Mouse (Mus musculus): ENCODE measurements around the gene Dvl2.

Dvl2 gene

DNA sequence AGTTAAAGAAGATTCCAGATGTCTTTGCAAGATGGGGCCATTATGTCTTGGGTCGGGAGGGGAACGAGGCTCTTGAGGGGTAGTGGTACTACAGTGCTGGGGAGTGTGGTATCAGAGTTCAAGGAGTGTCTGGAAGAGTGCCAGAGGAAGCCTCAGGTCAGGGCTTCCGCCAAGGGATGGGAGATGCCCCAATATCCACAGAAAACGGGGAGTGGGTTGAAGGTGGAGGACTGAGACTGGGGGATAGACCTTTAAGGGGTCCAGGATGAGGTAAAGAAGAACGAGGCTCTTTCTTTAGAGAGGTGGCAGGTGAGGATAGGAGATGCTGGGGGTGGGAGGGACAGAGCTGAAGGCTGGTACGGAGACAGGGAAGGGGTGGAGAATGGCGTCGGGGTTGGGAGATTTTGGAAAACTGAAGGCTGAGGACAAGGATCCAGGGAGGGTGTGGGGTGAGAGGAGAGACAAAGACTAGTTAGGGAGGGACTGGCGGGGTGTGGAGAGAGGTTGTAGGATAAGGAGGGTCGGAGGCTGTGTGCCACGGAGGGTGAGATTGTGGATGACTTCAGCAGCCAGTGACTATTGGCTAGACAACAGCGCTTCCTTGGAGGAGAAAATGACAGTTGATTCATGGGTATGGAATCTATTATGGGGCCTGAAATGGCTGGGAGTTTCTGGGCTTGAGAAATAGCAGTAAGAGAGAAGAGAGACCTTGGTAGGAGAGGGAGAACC lies 28.2 kb downstream of the Dvl2 start:
- no peak for DNase-seq (ENCODE audit: low spot score in 2 of 2)

DNA sequence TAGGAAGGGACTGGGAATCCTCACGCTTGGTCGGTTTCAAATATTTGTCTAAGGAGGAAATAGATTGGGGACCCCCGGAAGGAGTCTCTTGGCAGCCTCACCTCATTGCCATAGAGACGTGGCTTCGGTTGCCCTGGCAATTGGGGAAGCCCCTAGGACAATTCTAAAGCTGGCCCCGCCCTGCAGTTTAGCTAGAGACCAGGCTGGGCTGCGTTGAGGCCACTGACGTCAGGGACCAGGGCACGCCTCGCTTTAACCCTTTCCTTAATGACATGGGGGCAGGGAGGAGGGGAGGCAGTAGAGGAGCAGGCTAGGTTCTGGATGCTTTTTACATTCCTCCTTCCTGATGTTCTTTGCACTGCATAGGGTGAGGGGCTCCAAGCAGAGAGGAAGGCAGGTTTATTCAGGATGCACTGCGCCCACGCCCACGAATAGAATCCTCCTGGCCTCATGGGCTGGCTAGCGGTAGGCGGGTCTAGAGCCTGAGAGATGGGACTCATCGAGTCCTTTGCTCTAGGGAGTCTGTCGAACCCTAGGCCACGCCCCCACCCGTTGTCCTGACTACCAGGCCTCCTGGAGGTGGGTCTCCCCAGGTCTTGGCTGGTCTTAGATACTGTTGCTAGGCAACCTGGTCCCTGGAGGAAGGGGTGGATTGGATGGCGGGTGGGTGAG lies 28.9 kb downstream of the Dvl2 start:
- peak in 1 of 2 experiments; percentile 54 for DNase-seq (ENCODE audit: low spot score in 2 of 2)

DNA sequence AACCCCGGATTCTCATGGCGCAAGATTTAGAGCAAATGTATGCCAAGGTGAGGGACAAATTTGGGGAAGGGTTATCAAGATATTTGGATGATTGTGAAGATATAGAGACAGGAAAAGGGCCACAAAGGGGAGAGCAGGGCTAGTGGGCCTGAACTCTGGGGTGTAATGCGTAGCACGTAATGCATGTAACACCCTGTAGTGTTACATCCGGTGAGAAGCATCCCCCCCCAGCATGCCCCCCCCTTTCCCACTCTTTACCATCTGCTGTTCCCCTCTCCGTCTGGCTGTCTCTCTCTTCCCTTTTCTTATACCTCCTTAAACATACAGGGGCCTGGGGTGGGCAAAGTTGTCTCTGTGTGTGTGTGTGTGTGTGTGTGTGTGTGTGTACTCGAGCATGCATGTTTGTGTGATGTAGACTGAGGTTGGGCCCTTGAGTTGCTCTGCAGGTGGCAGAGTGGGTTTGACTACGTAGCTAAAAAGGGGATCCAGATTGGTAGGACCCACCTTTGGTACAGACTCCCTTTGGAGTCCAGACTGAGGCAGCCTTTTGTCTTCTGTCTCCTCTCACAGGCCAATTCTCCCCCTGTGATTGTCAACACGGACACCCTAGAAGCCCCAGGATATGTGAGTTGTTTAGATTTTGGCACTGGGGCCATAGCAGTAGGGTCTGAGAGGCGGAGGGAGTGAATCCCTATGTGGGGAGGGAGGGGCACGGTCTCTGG lies 29.6 kb downstream of the Dvl2 start:
- no peak for DNase-seq (ENCODE audit: low spot score in 2 of 2)

DNA sequence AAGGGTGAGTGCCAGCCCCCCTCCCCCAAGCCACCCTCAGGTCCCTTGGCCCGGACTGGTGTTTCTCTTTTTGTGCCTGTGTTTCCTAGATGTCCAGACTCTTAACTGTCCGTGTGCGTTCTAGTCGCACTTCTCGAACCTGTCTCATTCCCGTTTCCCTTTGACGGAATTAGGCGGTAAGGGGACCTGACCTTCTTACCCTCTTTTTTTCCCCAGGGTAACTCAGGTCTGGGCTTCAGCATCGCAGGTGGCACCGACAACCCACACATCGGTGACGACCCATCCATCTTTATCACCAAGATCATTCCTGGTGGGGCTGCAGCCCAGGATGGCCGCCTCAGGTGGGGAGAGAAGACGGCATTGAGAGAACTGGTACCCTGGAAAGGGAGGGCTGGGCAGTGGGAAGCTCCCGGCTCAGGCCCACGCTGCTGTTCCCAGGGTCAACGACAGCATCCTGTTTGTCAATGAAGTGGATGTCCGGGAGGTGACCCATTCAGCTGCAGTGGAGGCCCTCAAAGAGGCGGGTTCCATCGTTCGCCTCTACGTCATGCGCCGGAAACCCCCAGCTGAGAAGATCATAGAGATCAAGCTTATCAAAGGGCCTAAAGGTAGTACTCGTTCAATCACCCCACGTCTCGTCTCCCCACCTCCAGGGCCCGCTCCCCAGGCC lies 30.4 kb downstream of the Dvl2 start:
- DNase-seq (ENCODE audit: low spot score in 2 of 2): no peak

DNA sequence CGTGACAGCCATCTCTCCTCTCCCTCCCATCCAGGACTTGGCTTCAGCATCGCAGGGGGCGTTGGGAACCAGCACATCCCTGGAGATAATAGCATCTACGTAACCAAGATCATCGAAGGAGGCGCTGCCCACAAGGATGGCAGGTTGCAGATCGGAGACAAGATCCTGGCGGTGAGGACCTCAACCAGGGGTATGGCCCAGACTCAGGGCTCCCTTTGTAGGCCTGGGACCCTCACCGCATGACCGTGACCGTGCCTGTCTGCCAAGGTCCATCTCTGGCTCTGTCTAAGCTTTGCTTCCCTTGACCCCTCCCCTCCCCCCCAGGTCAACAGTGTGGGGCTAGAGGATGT lies 30.9 kb downstream of the Dvl2 start:
- no peak for DNase-seq (ENCODE audit: low spot score in 2 of 2)

DNA sequence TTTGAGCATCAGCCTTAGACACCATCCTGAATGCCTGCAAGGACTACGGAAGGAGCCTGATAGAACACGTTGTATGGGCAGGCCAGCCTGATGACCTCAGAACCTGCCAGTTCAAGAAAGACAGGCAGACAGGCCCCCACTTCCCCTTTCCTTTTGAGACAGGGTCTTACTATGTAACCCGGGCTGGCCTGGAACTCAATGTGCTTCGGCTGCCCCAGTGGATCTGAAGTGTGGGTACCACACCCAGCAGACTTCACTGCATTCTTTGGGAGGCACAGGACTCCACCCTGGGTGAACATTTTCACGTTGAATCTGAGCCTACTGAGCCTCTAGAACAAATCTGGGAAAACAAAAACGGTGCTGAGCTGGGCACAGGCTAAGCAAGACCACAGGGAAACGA lies 37.8 kb downstream of the Dvl2 start:
- no peak for DNase-seq (ENCODE audit: low spot score in 2 of 2)

DNA sequence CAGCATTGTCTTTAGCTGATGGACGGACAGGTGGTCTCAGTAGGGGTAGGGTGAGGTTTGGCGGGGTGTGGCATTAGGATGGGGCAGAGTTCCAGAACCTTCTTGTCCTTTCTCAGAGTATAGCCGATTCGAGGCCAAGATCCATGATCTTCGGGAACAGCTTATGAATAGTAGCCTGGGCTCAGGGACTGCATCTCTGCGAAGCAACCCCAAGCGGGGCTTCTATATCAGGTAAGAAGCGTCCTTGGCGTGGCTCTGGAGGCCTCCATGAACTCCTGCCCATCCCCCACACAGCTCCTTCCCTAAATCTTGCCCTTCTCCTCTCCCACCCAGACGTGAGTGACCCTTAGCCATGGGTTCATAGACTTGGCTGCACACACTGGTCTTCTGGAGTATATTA lies 39.2 kb downstream of the Dvl2 start:
- no peak for DNase-seq (ENCODE audit: low spot score in 2 of 2)

DNA sequence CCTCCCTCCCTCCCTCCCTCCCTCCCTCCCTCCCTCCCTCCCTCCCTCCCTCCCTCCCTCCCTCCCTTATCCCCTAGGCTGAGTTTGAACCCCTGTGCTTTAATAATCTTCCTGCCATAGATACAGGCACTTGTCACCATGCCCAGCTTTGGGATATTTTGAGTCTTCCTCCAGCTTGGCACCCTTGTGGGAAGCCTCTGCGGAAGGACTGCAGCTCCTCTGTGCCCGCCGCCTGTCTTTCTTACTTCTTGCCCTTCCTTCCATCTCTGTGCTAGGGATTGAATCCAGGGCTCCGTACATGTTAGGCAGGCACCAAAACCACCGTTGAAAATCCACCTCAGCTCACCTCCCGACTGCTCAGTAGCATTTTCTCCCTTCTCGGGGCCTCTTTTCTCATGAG lies 39.8 kb downstream of the Dvl2 start:
- DNase-seq (ENCODE audit: low spot score in 2 of 2): no peak

DNA sequence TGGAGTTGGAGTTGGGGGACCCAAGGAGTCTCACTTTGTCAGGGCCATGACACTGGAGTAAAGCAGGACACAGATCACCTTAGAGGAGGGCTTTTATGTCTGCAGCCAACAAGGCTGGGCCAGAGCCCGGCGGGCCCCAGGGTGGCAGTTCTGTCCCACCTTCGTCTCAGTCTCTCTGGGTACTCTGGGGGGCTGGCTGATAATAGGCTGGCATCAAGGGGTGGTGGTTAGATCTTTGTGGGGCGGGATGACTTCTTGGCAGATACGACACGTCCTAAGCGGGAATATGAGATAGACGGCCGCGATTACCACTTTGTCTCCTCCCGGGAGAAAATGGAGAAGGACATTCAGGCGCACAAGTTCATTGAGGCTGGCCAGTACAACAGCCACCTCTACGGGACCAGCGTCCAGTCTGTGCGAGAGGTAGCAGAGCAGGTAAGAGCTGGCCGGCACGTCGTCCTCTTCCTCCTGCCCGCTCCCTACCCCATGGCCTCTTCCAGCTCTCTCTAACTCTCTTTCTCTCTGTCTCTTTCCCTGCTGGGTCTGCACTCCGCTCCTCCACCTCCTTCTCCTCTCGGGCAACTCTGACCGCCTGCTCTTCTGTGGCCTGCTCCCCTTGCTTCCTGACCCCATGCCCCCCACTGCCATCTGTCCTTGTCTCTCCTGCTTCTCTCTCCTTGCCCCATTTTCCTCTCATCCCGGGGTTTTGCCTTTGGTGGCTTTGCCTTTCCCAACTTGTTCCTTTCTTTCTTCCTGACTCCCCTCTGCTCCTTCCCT lies 42.1 kb downstream of the Dvl2 start:
- no peak for DNase-seq (ENCODE audit: low spot score in 2 of 2)

DNA sequence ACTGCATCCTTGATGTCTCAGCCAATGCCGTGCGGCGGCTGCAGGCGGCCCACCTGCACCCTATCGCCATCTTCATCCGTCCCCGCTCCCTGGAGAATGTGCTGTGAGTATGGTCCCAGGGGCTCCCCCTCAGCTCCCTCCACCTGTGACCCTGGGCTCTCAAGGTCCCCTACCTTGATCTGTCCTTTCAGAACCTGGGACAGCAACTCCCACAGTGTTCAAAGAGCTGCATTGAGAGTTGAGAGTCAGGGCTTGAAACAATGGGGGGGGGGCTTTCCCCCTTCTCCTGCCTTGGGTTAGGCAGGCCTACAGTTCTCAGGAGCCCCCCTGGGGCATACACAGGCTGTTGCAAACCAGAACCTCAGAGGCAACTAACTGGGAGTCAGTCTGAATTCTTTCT lies 43.3 kb downstream of the Dvl2 start:
- no peak for DNase-seq (ENCODE audit: low spot score in 2 of 2)

DNA sequence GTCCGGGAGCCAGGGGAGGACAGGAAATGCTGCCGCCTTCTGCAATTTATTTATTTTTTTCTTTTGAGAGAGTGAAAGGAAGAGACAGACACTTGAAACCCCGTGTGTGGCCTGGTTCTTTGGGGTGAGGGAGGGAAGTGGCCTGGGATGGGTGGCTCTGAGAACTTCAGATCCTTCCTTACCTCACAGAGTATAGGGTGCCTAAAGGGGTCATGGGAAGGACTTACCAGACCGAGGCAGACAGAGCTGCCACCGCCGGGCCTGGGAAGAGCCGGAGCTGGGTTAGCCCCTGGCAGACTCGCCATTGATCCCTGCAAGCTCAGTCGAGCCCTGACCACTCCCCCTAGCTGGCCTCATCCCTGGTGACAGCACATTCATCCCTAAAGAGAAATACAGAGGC lies 45.0 kb downstream of the Dvl2 start:
- no peak for DNase-seq (ENCODE audit: low spot score in 2 of 2)

DNA sequence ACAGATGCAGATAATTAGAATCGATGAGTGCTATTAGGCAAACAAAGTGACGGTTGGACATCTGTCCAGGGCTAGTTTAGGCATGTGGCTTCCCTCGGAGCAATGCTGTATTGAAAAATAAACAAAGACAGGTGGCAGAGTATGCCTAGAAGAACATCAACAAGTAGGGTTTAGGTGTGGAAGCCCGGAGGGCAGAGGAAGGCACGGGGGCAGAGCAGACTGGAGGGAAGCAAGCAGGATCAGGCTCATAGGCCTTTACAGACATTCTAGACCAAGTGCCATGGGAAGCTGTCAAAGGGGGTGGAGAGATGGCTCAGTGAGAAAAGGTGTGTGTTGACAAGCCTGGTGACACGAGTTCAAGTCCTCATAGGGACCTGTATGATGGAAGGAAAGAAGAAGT lies 49.0 kb downstream of the Dvl2 start:
- DNase-seq (ENCODE audit: low spot score in 2 of 2): no peak

DNA sequence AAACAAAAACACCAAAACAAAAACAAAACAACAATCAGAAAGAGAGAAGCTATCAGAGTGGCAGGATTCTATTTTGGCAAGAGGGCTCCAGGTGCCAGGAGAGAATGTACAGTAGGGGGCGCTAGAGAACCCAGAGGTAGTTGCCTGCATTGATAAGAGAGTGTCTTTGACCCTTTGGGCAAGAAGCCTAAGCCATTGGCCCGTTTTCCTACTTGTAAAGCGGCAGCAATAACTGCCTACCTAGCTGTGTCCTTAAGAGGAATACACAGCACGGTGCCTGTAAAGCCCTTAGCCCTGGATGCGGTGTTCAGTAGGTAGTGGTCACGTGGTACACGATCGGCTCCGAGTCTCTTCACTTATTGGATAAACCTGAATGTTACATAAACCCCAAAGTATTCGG lies 49.4 kb downstream of the Dvl2 start:
- no peak for DNase-seq (ENCODE audit: low spot score in 2 of 2)

DNA sequence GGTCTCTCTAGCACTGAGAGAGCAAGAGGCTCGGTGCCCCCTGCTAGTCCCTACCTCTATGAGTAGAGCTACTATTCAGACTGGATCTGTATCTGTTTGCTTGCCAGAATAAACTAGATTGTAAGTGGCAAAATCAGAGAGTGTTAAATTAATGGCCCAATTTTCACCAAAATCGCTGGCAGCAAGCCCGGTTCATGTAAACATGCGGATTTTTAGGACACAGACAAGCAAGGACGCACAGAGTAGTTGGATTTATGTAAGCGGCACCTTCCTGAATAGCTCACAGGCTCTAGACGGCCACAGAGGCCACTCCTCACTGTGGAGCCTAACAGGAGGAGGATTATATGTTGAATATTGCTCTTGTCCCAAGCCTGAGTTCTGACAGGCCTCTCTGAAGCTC lies 52.8 kb downstream of the Dvl2 start:
- DNase-seq (ENCODE audit: low spot score in 2 of 2): no peak

DNA sequence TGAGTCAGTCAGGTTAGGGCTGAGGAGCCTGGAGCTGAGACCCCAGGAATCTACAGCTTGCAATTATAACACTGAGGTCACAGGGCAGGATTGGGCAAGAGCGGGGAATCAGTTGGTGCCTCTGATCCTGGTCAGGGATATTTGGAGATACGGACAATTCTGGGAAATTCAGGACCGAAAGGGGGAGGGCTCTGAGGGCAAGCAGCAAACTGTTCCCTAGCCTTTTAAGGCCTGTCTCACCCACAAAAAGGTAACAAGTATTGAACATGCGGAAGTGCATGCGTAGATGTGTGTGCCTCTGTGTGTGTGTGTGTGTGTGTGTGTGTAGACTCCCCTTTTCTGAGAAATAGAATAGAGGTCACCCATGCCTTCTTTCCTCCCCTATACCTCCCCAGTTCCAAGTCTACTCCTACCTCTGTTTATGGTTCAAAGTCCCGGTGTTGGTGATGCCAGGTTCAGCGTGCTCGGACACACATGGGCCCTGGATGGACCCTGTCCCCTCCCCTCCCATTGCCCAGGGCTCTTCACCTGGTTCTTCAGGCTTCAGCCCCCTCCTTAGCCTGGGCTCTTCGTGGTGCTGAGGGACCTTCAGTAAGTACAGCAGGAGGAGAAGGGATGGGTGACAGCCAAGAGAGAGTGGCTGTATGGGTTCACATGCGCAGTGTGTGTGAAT lies 53.6 kb downstream of the Dvl2 start, which contains the start of gene Asgr1:
Gene Asgr1 (plus strand): TSS at position 188 of the 673 bp plus-strand sequence.
- no peak for DNase-seq (ENCODE audit: low spot score in 2 of 2)

DNA sequence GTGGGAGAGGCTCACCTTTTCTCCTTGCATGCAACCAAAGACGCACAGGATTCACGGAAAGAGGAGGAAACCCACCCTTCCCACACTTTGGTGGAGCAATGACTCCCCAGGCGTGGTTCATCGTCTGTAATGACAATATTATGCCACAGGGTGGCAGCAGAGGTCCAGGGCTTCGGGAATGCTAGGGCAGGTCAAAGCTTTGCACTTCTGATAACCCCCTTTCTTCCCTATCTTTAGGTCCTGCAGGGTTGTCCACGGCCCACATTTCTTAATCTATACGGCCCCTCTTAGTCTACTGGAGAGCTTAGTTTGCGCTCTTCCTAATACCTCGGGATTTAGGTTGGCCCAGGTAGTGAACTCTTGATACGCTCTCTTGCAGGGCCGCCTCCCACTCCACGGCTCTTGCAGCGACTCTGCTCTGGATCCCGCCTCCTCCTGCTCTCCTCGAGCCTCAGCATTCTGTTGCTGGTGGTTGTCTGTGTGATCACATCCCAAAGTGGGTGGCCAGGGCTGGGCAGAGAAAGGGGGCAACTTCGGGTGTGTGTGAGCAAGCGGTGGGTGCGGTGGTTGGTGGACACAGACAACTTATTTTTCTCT lies 55.3 kb downstream of the Dvl2 start:
- DNase-seq (ENCODE audit: low spot score in 2 of 2): peak; percentile 43 to 57

DNA sequence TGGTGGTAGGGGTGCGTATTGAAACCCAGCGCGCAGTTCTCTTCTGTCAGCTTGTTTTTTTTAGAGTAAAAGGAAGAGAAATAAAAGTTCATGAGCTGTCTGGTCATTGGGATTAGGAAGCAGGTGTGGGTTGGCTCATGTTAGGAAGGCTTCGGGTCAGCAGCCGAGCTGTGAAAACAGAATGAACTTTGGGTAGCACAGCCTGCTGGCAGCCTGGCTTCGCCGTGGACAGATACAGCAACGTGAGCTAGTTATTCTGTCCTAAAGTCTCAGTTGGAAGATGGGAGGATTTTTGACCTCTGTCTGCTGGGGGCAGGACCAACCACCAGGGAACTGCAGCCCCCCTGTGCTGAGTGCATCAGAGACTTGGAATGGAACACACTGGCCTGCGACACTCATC lies 57.4 kb downstream of the Dvl2 start:
- DNase-seq (ENCODE audit: low spot score in 2 of 2): no peak

DNA sequence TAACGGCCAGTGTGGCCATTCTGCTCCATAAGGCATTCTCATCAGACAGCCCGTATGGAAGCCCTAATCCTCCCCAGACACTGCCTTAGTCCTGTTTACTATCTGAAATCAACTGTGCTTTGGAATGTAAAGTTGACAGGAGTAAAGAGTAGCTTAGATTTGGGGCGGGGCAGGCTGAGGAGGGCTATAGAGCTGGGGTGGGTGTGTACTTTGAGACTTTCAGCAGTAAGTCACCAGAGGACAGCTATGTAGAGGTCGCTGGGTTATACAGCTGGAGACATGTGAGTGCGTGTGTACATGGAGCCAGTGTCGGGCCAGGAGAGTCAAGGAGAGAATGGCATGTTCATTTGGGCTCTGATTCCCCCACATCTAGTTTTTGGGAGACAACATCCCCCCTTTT lies 59.5 kb downstream of the Dvl2 start:
- DNase-seq (ENCODE audit: low spot score in 2 of 2): no peak
